ENCODE assay signal across 8 mouse cellular contexts in the genomic region with DNA sequence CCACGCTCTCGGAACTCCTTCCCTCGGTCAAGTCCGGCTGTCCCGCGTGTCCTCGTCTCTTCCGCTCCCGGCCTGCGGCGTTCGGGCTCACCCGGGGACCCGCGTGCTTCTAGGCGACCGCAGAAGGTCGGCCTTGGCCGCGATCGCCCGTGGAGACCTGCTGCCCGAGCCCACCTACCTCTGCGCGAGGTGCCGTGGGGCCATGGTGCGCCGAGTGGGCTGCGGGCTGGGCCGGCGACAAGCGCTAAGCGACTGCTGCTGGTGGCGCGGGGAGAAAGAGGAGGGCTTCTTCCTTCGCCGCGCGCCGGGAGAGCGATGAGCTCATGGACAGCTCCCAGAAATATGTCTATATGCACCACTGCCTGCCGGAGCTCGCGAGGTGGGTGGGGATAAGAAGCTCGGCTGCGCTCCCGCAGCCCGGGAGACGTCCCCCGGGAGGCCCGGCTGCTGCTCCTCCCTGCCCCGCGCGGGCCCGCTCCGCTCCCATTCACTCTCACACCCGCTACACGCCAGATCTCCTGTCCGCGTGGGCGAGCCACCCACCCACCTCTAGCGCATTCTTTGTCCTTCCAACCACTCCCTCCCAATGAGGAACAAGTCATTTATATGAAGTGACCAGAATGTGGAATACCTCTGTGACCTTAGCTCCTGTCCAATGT. TPM values are rescaled to one million over a fixed set of nuclear protein-coding genes. Genes with fewer than 3 reads are reported as not detected.
DNase-seq lines count a peak whose midpoint lies in the region; ATAC-seq and TF ChIP-seq lines count a peak whose summit lies in the region.

A gene (minus strand): TSS at position 609 of the 659 bp plus-strand sequence.

- peak within 1 kb of the TSS; percentile 61 for H3K4me3 ChIP-seq in forebrain, embryonic 14.5 days (ENCODE audit: low read depth, low read length)
- peak within 1 kb of the TSS; percentile 67 for H3K4me3 ChIP-seq in heart, postnatal 0 days (ENCODE audit: low read depth, low read length)

- H3K27ac ChIP-seq in forebrain, embryonic 14.5 days (ENCODE audit: low read depth, low read length), result peak within 1 kb of the TSS; percentile 48; the same call in 1 of the 2 replicates
- peak within 1 kb of the TSS; percentile 86 for H3K27ac ChIP-seq in heart, postnatal 0 days (ENCODE audit: low read depth)

- H3K9ac ChIP-seq in forebrain, embryonic 14.5 days (ENCODE audit: low read length), result peak within 1 kb of the TSS; percentile 92
- peak within 1 kb of the TSS; percentile 74 for H3K9ac ChIP-seq in heart, postnatal 0 days (replicated peaks; ENCODE audit: low read depth, low read length)

- DNase-seq in Muller cell, postnatal 12 days (ENCODE audit: inconsistent ontology term), result peak; percentile 75
- DNase-seq in brain, embryonic 14.5 days (ENCODE audit: low read depth), result peak; percentile 79
- peak; percentile 75 for DNase-seq in forebrain, embryonic 14.5 days (ENCODE audit: low spot score)
- DNase-seq in heart, postnatal 0 days (ENCODE audit: low spot score), result peak; percentile 55
- DNase-seq in layer of hippocampus, postnatal 14 days (ENCODE audit: low spot score in 2 of 2), result peak; percentile 41 to 56
- peak; percentile 56 to 69 for DNase-seq in lung, postnatal 4 days
- peak; percentile 72 for DNase-seq in right cerebral cortex, postnatal 25 days
- DNase-seq in spleen, postnatal 14 days (ENCODE audit: low spot score in 2 of 2), result no peak

- WGBS in forebrain, embryonic 14.5 days, result under 1% methylated on average over 54 of the region's 62 CpGs
- WGBS in heart, postnatal 0 days, result under 1% methylated on average over 52 of the region's 62 CpGs

- TF ChIP-seq EP300 in heart, postnatal 0 days (IDR thresholded peaks at IDR 0.05; ENCODE audit: low read depth), result no peak

- no peaks in the 10 kb centered on the region for H3K36me3 ChIP-seq in forebrain, embryonic 14.5 days (ENCODE audit: control insufficient read depth, insufficient read depth, low read length)
- H3K36me3 ChIP-seq in heart, postnatal 0 days (replicated peaks; ENCODE audit: control insufficient read depth, insufficient read depth, low read length), result no peaks in the 10 kb centered on the region

- peak within 1 kb of the TSS; percentile 99 for H3K4me2 ChIP-seq in forebrain, embryonic 14.5 days (ENCODE audit: low read length)
- H3K4me2 ChIP-seq in heart, postnatal 0 days (ENCODE audit: low read depth, low read length), result peak within 1 kb of the TSS; percentile 89

- peak; percentile 23; the same call in 1 of the 2 replicates for TF ChIP-seq POLR2A in brain, embryonic 14.5 days (IDR thresholded peaks at IDR 0.05; ENCODE audit: borderline replicate concordance, extremely low read depth, insufficient read depth, insufficient read length, poor library complexity, severe bottlenecking)

- peaks cover 6% of the 10 kb centered on the region; the same call in 1 of the 2 replicates for H3K4me1 ChIP-seq in forebrain, embryonic 14.5 days (ENCODE audit: control insufficient read depth, insufficient read depth, low read length)
- H3K4me1 ChIP-seq in heart, postnatal 0 days (ENCODE audit: control insufficient read depth, insufficient read depth), result 0 out of 2 replicates have a peak, but pooled peaks cover 5% of the 10 kb centered on the region

- peak; percentile 83 for ATAC-seq in forebrain, embryonic 14.5 days
- ATAC-seq in heart, postnatal 0 days (ENCODE audit: insufficient read depth, low read depth), result peak; percentile 67

- no peak for TF ChIP-seq CTCF in brain, embryonic 14.5 days (IDR thresholded peaks at IDR 0.05; ENCODE audit: borderline replicate concordance, extremely low read depth, insufficient read depth, insufficient read length)
- TF ChIP-seq CTCF in heart, postnatal 0 days (IDR thresholded peaks at IDR 0.05; ENCODE audit: low read depth), result no peak

- no peaks in the 10 kb centered on the region for H3K9me3 ChIP-seq in forebrain, embryonic 14.5 days (replicated peaks; ENCODE audit: control insufficient read depth, low read length)
- H3K9me3 ChIP-seq in heart, postnatal 0 days (replicated peaks; ENCODE audit: control insufficient read depth, low read length), result no peaks in the 10 kb centered on the region

- no peaks in the 10 kb centered on the region; the same call in 1 of the 2 replicates for H3K27me3 ChIP-seq in forebrain, embryonic 14.5 days (replicated peaks; ENCODE audit: control insufficient read depth, insufficient read depth, low read length)
- no peaks in the 10 kb centered on the region for H3K27me3 ChIP-seq in heart, postnatal 0 days (ENCODE audit: control insufficient read depth, insufficient read depth, low read length)

RNA-seq across cellular contexts. Expression of the gene that starts here (rescaled TPM):
- polyA plus RNA-seq in brain, embryonic 14.5 days (2012; rRNA removed), result 94.5 and 187 TPM in 2 replicates
- polyA plus RNA-seq in forebrain, embryonic 14.5 days (2014; fragmentation: Nextera tagmentation; extraction: Ambion mirVana), result 61.8 and 116 TPM in 2 replicates
- 138 and 177 TPM in 2 replicates for total RNA-seq in heart, postnatal 0 days (2014; rRNA removed; ENCODE audit: low replicate concordance)
- polyA plus RNA-seq in heart, postnatal 0 days (2015; fragmentation: Nextera tagmentation; extraction: Ambion mirVana), result 38.8 and 45.1 TPM in 2 replicates
- total RNA-seq in layer of hippocampus, postnatal 14 days (2021), result 100 to 1,000 TPM; 837 to 918 TPM

Comparison
In these comparisons a context has a peak if more than half of its experiments do, and no peak if none do; other contexts are left out.
1. DNase-seq: peak in Muller cell, postnatal 12 days (single experiment), brain, embryonic 14.5 days (single experiment), forebrain, embryonic 14.5 days (single experiment), heart, postnatal 0 days (single experiment), layer of hippocampus, postnatal 14 days (2 of 2), lung, postnatal 4 days (2 of 2) and right cerebral cortex, postnatal 25 days (single experiment); none in spleen, postnatal 14 days (0 of 2).